Mouse (Mus musculus): ENCODE measurements around the gene Cfap97d1. TPM values are rescaled to one million over a fixed set of nuclear protein-coding genes. Genes with fewer than 3 reads are reported as not detected.

Gene Cfap97d1
- polyA plus RNA-seq, 1 experiment from 2014 or later, result not detected

Other genes with a start within 250 kb of the Cfap97d1 start
- gene Etv4, start 198.9 kb upstream of the Cfap97d1 start, polyA plus RNA-seq (2014; fragmentation: Nextera tagmentation; extraction: Ambion mirVana), result 12.2 and 12.6 TPM in 2 replicates
- gene Meox1, start 89.9 kb upstream of the Cfap97d1 start, polyA plus RNA-seq (2014; fragmentation: Nextera tagmentation; extraction: Ambion mirVana), result 0.63 and 0.90 TPM in 2 replicates
- not detected in 2 replicates for gene Sost, start 17.3 kb upstream of the Cfap97d1 start, polyA plus RNA-seq (2014; fragmentation: Nextera tagmentation; extraction: Ambion mirVana)
- 24.0 and 24.7 TPM in 2 replicates for gene Dusp3, start 2.7 kb downstream of the Cfap97d1 start, polyA plus RNA-seq (2014; fragmentation: Nextera tagmentation; extraction: Ambion mirVana)
- gene Mpp3, start 44.2 kb downstream of the Cfap97d1 start, polyA plus RNA-seq (2014; fragmentation: Nextera tagmentation; extraction: Ambion mirVana), result 53.5 and 57.2 TPM in 2 replicates
- 0.27 TPM in 1 of 2 replicates, not detected in the other for gene Cd300lg, start 57.2 kb downstream of the Cfap97d1 start, polyA plus RNA-seq (2014; fragmentation: Nextera tagmentation; extraction: Ambion mirVana)
- gene Mpp2, start 104.2 kb downstream of the Cfap97d1 start, polyA plus RNA-seq (2014; fragmentation: Nextera tagmentation; extraction: Ambion mirVana), result 24.3 and 24.6 TPM in 2 replicates
- not detected in 2 replicates for gene Ppy, start 117.0 kb downstream of the Cfap97d1 start, polyA plus RNA-seq (2014; fragmentation: Nextera tagmentation; extraction: Ambion mirVana)
- 4.3 and 4.4 TPM in 2 replicates for gene Pyy, start 123.6 kb downstream of the Cfap97d1 start, polyA plus RNA-seq (2014; fragmentation: Nextera tagmentation; extraction: Ambion mirVana)
- gene Nags, start 161.2 kb downstream of the Cfap97d1 start, polyA plus RNA-seq (2014; fragmentation: Nextera tagmentation; extraction: Ambion mirVana), result 0.09 TPM in 1 of 2 replicates, not detected in the other
- 32.7 and 35.0 TPM in 2 replicates for gene Tmem101, start 172.1 kb downstream of the Cfap97d1 start, polyA plus RNA-seq (2014; fragmentation: Nextera tagmentation; extraction: Ambion mirVana)
- gene Lsm12, start 201.0 kb downstream of the Cfap97d1 start, polyA plus RNA-seq (2014; fragmentation: Nextera tagmentation; extraction: Ambion mirVana), result 78.6 and 81.9 TPM in 2 replicates
- gene G6pc3, start 205.3 kb downstream of the Cfap97d1 start, polyA plus RNA-seq (2014; fragmentation: Nextera tagmentation; extraction: Ambion mirVana), result 39.9 and 42.3 TPM in 2 replicates
- gene Hdac5, start 245.9 kb downstream of the Cfap97d1 start, polyA plus RNA-seq (2014; fragmentation: Nextera tagmentation; extraction: Ambion mirVana), result 40.7 and 50.8 TPM in 2 replicates

Measured in hindbrain, embryonic 14.5 days (tissue).